Mouse (Mus musculus): ENCODE measurements around the gene Nono.

- TF ChIP-seq MAX (IDR thresholded peaks at IDR 0.05) (no peak), CTCF (IDR thresholded peaks at IDR 0.05; ENCODE audit: control insufficient read depth, insufficient read depth, insufficient read length) (no peak), USF1 (IDR thresholded peaks at IDR 0.05; ENCODE audit: low read depth) (no peak)
Measured at GRCm38 (mm10) chrX:101388866-101389537, 40.1 kb upstream of the Nono start.
